Comparison of ENCODE assay signal across 8 mouse cellular contexts in genomic region chr6:92090497-92090896, GRCm38 (mm10). TPM values are rescaled to one million over a fixed set of nuclear protein-coding genes. Genes with fewer than 3 reads are reported as not detected.
A peak's percentile ranks its signal among the peaks of the same experiment; 100 is the strongest.
DNase-seq lines count a peak whose midpoint lies in the region; ATAC-seq and TF ChIP-seq lines count a peak whose summit lies in the region.

No protein-coding gene starts in this region.

- peak overlapping the region; percentile 88 for H3K4me3 ChIP-seq in lung, embryonic 14.5 days (ENCODE audit: low read depth, low read length)
- peak overlapping the region; percentile 98 for H3K4me3 ChIP-seq in embryonic facial prominence, embryonic 11.5 days (ENCODE audit: low read depth, low read length)
- peak overlapping the region; percentile 98 for H3K4me3 ChIP-seq in intestine, embryonic 15.5 days (replicated peaks)
- peak overlapping the region; percentile 95 for H3K4me3 ChIP-seq in neural tube, embryonic 13.5 days

- ATAC-seq in lung, embryonic 14.5 days (ENCODE audit: insufficient read depth): no peak
- no peak for ATAC-seq in embryonic facial prominence, embryonic 11.5 days (replicated peaks; ENCODE audit: insufficient number of reproducible peaks, low FRiP score, low TSS enrichment, low read depth)
- ATAC-seq in intestine, embryonic 15.5 days: no peak
- peak; percentile 5; the same call in 1 of the 2 replicates for ATAC-seq in neural tube, embryonic 13.5 days (ENCODE audit: low read depth)
- no peak for ATAC-seq in CD4-positive, CD25-positive, alpha-beta regulatory T cell, adult 4 months

- H3K27ac ChIP-seq in lung, embryonic 14.5 days (ENCODE audit: low read depth): peak overlapping the region; percentile 100
- H3K27ac ChIP-seq in embryonic facial prominence, embryonic 11.5 days (replicated peaks; ENCODE audit: low read depth, low read length): no peak overlapping the region; the same call in 1 of the 2 replicates
- peak overlapping the region; percentile 100 for H3K27ac ChIP-seq in intestine, embryonic 15.5 days
- peak overlapping the region; percentile 99 for H3K27ac ChIP-seq in neural tube, embryonic 13.5 days (replicated peaks)

- H3K27me3 ChIP-seq in lung, embryonic 14.5 days (ENCODE audit: insufficient read depth, low read length): no peaks in the 10 kb centered on the region
- no peaks in the 10 kb centered on the region for H3K27me3 ChIP-seq in embryonic facial prominence, embryonic 11.5 days (ENCODE audit: control insufficient read depth, insufficient read depth, low read length)
- H3K27me3 ChIP-seq in intestine, embryonic 15.5 days (replicated peaks): no peaks in the 10 kb centered on the region
- H3K27me3 ChIP-seq in neural tube, embryonic 13.5 days: no peaks in the 10 kb centered on the region

- H3K4me2 ChIP-seq in lung, embryonic 14.5 days: peak overlapping the region; percentile 90
- H3K4me2 ChIP-seq in embryonic facial prominence, embryonic 11.5 days (ENCODE audit: low read depth, low read length): peak overlapping the region; percentile 59
- peak overlapping the region; percentile 73 for H3K4me2 ChIP-seq in intestine, embryonic 15.5 days (replicated peaks)
- peak overlapping the region; percentile 77 for H3K4me2 ChIP-seq in neural tube, embryonic 13.5 days

- TF ChIP-seq CTCF in lung, embryonic 14.5 days (IDR thresholded peaks at IDR 0.05; ENCODE audit: low read depth): no peak

- peak overlapping the region; percentile 98 for H3K9ac ChIP-seq in lung, embryonic 14.5 days
- H3K9ac ChIP-seq in embryonic facial prominence, embryonic 11.5 days (replicated peaks; ENCODE audit: low read length): peak overlapping the region; percentile 99
- H3K9ac ChIP-seq in intestine, embryonic 15.5 days: peak overlapping the region; percentile 97
- H3K9ac ChIP-seq in neural tube, embryonic 13.5 days: peak overlapping the region; percentile 99

- no peaks in the 10 kb centered on the region for H3K9me3 ChIP-seq in lung, embryonic 14.5 days (ENCODE audit: low read depth, low read length)
- H3K9me3 ChIP-seq in embryonic facial prominence, embryonic 11.5 days (replicated peaks; ENCODE audit: control insufficient read depth, low read length): no peaks in the 10 kb centered on the region
- no peaks in the 10 kb centered on the region for H3K9me3 ChIP-seq in intestine, embryonic 15.5 days
- H3K9me3 ChIP-seq in neural tube, embryonic 13.5 days: no peaks in the 10 kb centered on the region

- H3K36me3 ChIP-seq in lung, embryonic 14.5 days (ENCODE audit: insufficient read depth): no peaks in the 10 kb centered on the region
- H3K36me3 ChIP-seq in embryonic facial prominence, embryonic 11.5 days (replicated peaks; ENCODE audit: control insufficient read depth, insufficient read depth, low read depth, low read length): no peaks in the 10 kb centered on the region
- no peaks in the 10 kb centered on the region for H3K36me3 ChIP-seq in intestine, embryonic 15.5 days
- H3K36me3 ChIP-seq in neural tube, embryonic 13.5 days: no peaks in the 10 kb centered on the region

- H3K4me1 ChIP-seq in lung, embryonic 14.5 days (ENCODE audit: insufficient read depth): peaks cover 12% of the 10 kb centered on the region; the same call in 1 of the 2 replicates
- H3K4me1 ChIP-seq in embryonic facial prominence, embryonic 11.5 days (ENCODE audit: control insufficient read depth, insufficient read depth, low read length): no peaks in the 10 kb centered on the region
- H3K4me1 ChIP-seq in intestine, embryonic 15.5 days (replicated peaks): 0 out of 2 replicates have a peak, but pooled peaks cover 17% of the 10 kb centered on the region
- peaks cover 40% of the 10 kb centered on the region for H3K4me1 ChIP-seq in neural tube, embryonic 13.5 days (replicated peaks)

- DNase-seq in lung, embryonic 14.5 days: no peak
- DNase-seq in lung, postnatal 14 days: no peak
- DNase-seq in embryonic facial prominence, embryonic 11.5 days (ENCODE audit: low spot score): no peak
- DNase-seq in layer of hippocampus, postnatal 10 days (ENCODE audit: low spot score in 2 of 2): no peak
- no peak for DNase-seq in cerebellum, adult 18-20 months

- WGBS in lung, embryonic 14.5 days: 7% methylated on average over 4 of the region's 4 CpGs
- WGBS in embryonic facial prominence, embryonic 11.5 days: 6% methylated on average over 4 of the region's 4 CpGs
- 4% methylated on average over 4 of the region's 4 CpGs for WGBS in intestine, embryonic 15.5 days
- WGBS in neural tube, embryonic 13.5 days: 0% methylated on average over 4 of the region's 4 CpGs

RNA-seq across cellular contexts. Expression of gene Nr2c2, which starts 0.7 kb away (rescaled TPM):
- polyA plus RNA-seq in lung, embryonic 14.5 days (2014; fragmentation: Nextera tagmentation; extraction: Ambion mirVana): 32.3 and 33.4 TPM in 2 replicates
- polyA plus RNA-seq in embryonic facial prominence, embryonic 11.5 days (2014; fragmentation: Nextera tagmentation; extraction: Ambion mirVana): 16.2 and 18.5 TPM in 2 replicates
- polyA plus RNA-seq in intestine, embryonic 15.5 days (2015; fragmentation: Nextera tagmentation; extraction: Ambion mirVana): 18.3 and 19.3 TPM in 2 replicates
- polyA plus RNA-seq in neural tube, embryonic 13.5 days (2015; fragmentation: Nextera tagmentation; extraction: Ambion mirVana): 27.0 and 33.6 TPM in 2 replicates
- 10 to 100 TPM; 75.5 to 86.4 TPM for polyA plus RNA-seq in CD4-positive, CD25-positive, alpha-beta regulatory T cell, adult 4 months (2017; shearing (Covaris generic))
- total RNA-seq in layer of hippocampus, postnatal 10 days (2021): 10 to 100 TPM; 83.7 to 86.6 TPM
